Mouse (Mus musculus) megakaryocyte, embryonic 14.5 days (primary cell): ENCODE data around the gene Coa7. TPM values are rescaled to one million over a fixed set of nuclear protein-coding genes. Genes with fewer than 3 reads are reported as not detected.

Experiments
- H3K27me3 ChIP-seq: replicated peaks from 2 replicates; pipeline ENCODE3; 2012; ENCODE audit warnings: inconsistent platforms
- H3K36me3 ChIP-seq: replicated peaks from 2 replicates; pipeline ENCODE3; 2012; ENCODE audit warnings: low read length, inconsistent platforms, mixed read lengths
- H3K4me1 ChIP-seq: 2 replicates; pipeline ENCODE4 v1.6.1; 2012; ENCODE audit warnings: inconsistent platforms
- H3K4me3 ChIP-seq: replicated peaks from 2 replicates; pipeline ENCODE3; 2012; ENCODE audit warnings: moderate library complexity, mild to moderate bottlenecking, inconsistent platforms
- H3K9me3 ChIP-seq: 2 replicates; pipeline ENCODE4 v1.6.1; 2012; ENCODE audit warnings: inconsistent platforms
- FLI1 ChIP-seq: IDR thresholded peaks from 2 replicates; pipeline ENCODE4 v1.6.1; 2012; ENCODE audit warnings: low read length, inconsistent platforms, mixed read lengths
- GATA1 ChIP-seq: IDR thresholded peaks from 3 replicates; pipeline ENCODE4 v1.6.1; 2012; ENCODE audit warnings: mixed read lengths, low read length, inconsistent platforms, borderline replicate concordance
- polyA plus RNA-seq: library from polyadenylated mRNA; stranded (reverse); fragments of >175 nt; gene quantifications from 2 replicates; pipeline ENCODE4 v1.2.3, GENCODE M21; 2012; ENCODE audit warnings: low replicate concordance; ENCODE audit not compliant: insufficient read depth

Gene Coa7
- polyA plus RNA-seq, 1 experiment: 5.0 TPM

DNA sequence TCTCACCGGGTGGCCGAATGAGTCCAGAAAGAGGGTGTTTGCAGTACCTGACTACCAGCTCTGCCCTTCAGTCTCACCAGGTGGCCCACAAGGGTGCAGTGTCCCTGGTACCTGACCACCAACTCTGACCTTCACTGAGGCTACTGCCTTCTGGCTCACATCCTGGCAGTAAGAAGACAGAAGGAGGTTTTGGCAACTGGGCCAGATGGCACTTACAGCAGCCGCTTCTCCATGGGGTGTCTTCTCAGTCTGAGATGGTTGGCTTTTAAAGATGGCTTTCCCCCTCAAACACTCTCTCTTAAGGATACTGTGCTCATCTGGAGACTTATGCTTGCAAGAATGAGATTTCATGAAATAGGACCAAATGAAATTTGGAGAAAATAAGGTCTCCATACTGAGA is 51.5 kb downstream of the Coa7 start:
- TF ChIP-seq FLI1 (no peak), GATA1 (no peak)
- peaks cover 65% of the 10 kb centered on the region for H3K27me3 ChIP-seq
- no peak overlapping the region for H3K4me3 ChIP-seq
- no peaks in the 10 kb centered on the region for H3K36me3 ChIP-seq
- no peaks in the 10 kb centered on the region; the same call in 1 of the 2 replicates for H3K9me3 ChIP-seq
- H3K4me1 ChIP-seq: peaks cover 62% of the 10 kb centered on the region

DNA sequence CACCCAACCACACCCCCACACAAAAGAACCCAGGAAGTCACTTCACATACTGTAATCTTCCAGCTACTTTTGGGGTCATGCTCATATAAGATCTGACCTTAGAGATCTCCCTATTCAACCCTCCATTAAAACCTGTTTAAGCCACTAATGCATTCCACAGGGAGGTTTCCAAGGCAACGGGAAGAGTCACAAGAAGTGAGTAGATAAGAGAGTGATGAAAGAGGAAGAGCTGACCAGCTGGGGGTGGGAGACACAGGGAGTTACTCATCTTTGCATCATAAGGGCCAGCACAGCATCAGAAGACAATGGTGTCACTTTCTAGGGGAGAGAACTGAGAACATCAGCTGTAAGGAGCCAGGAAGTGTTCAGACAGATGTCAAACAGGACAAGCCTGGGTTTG is 52.2 kb downstream of the Coa7 start:
- TF ChIP-seq GATA1: no peak
- TF ChIP-seq FLI1: no peak
- Histone ChIP-seq H3K4me3 (peak overlapping the region; percentile 7), H3K27me3 (peaks cover 71% of the 10 kb centered on the region), H3K36me3 (no peaks in the 10 kb centered on the region), H3K9me3 (no peaks in the 10 kb centered on the region; the same call in 1 of the 2 replicates), H3K4me1 (peaks cover 62% of the 10 kb centered on the region)

DNA sequence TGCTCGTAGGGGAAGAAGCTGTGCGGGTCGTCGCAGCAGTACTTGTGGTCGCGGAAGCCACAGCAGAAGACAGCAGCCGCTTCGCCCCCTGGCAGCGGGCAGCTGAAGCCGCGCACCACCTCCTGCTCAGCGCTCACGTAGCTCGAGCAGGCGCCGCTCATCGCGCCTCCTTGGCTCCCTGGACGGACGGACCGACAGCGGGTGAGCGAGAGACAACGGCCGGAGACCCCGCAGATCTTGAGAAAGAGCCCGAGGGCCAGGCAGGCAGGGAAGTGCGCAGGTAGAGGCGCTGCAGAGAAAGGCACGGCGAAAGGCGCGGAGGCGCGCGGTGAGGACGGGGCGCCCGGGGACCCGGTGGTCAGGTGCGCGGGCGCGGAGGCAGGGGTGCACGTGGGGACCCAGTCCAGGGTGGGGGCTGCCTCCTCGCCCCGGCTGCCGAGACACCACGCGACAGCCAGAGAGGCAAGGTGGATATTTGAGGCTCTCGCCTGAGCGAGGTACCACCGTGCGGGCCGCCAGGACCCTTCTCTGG is 55.3 kb downstream of the Coa7 start, which contains the start of gene Shisal2a:
Gene Shisal2a, minus strand, starts transcription at position 167 of the 532 bp plus-strand sequence.
- TF ChIP-seq GATA1 (no peak), FLI1 (no peak)
- Histone ChIP-seq H3K36me3 (no peaks in the 10 kb centered on the region), H3K4me1 (peaks cover 76% of the 10 kb centered on the region), H3K27me3 (peaks cover 75% of the 10 kb centered on the region), H3K4me3 (peak within 1 kb of the TSS; percentile 90), H3K9me3 (no peaks in the 10 kb centered on the region; the same call in 1 of the 2 replicates)

DNA sequence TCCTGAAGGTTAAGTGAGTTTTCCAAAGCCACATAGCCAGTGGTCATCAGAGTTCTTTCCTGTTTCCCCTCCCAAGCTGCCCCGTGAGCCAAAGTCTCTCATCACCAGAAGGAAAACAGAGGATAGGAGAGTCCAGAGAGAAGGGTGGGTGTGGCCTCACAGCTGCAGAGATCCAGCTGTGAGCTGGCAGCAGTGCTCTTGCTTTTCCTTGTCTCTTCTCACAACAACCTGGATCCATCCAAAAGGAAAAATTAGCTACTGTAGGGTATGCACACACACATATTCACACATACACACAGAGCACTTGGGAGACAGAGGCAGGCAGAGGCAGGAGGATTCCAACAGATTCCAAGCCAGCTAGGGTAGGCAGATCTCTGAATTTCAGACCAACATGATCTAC is 58.1 kb downstream of the Coa7 start:
- TF ChIP-seq GATA1 (no peak), FLI1 (no peak)
- H3K9me3 ChIP-seq: no peaks in the 10 kb centered on the region; the same call in 1 of the 2 replicates
- no peak overlapping the region for H3K4me3 ChIP-seq
- peaks cover 68% of the 10 kb centered on the region for H3K4me1 ChIP-seq
- H3K27me3 ChIP-seq: peaks cover 59% of the 10 kb centered on the region
- H3K36me3 ChIP-seq: no peaks in the 10 kb centered on the region

DNA sequence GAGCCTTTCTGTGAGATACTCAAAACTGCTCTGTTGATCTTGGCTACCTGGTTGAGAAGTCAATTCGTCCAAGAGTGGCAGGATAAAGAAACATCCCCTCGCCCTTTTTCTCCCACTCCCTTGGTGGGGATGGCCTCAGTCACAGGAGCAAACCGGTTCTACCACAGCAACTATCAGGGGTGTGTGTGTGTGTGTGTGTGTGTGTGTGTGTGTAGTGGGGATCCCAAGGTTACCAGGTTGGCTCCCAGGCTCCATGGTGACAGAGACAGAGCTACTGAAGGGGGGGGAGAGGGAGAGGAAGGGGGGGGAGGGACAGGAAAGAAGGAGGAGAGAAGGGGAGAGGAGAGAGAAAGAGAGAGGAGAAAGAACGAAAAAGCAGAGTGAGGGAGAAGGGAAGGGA is 59.2 kb downstream of the Coa7 start:
- H3K4me1 ChIP-seq: peaks cover 75% of the 10 kb centered on the region

DNA sequence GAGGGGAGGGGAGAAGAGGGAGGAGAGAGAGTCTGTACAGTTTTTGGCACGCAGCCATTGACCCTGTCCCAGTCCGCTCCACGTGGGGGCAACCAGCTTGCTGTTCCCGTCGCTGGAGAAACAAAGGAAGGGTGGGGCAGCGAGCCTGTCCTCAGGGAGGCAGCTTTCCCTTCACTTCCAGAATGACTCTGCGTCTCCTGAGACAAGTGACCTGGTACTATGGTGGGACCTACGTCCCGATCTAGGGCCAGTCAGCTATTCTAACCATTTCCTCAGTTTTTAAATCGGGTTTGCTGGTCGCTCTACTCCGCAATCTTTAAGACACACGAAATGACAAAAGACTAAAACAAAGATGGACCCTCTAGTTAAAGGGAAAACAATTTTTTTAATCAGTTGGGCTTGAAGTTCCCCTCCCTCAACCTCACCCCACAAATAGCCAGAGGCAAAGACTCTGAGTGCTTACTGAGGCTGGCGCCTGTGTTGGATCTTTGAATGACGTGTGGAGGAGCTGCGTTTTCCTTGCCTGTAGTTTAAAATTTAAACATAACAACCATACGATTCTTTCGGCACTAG is 59.8 kb downstream of the Coa7 start:
- no peaks in the 10 kb centered on the region; the same call in 1 of the 2 replicates for H3K9me3 ChIP-seq
- peaks cover 75% of the 10 kb centered on the region for H3K4me1 ChIP-seq
- H3K4me3 ChIP-seq: peak overlapping the region; percentile 90
- peaks cover 43% of the 10 kb centered on the region for H3K27me3 ChIP-seq
- no peaks in the 10 kb centered on the region for H3K36me3 ChIP-seq
- no peak for TF ChIP-seq GATA1
- no peak for TF ChIP-seq FLI1

More for the DNA sequence above, 59.2 kb downstream of the Coa7 start:
- no peak for TF ChIP-seq FLI1
- no peak for TF ChIP-seq GATA1
- H3K27me3 ChIP-seq: peaks cover 50% of the 10 kb centered on the region
- no peaks in the 10 kb centered on the region for H3K36me3 ChIP-seq
- no peaks in the 10 kb centered on the region; the same call in 1 of the 2 replicates for H3K9me3 ChIP-seq
- peak overlapping the region; percentile 90 for H3K4me3 ChIP-seq

DNA sequence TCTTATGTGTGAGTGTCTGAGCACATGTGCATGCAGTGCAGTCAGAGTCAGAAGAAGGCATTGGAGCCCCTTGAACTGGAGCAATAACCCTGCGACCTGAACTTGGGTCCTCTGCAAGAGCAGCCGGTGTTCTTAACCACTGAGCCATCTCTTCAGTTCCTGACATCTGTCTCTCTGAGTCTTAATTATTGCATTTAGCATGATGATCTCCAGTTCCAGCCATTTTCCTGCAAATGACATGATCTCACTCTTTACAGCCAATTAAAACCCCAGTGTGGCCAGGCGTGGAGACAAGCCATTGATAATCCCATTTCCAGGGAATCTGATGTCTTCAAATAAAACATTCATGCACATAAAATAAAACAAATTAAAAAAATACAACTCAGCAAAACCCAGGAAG is 60.8 kb downstream of the Coa7 start:
- peaks cover 72% of the 10 kb centered on the region for H3K4me1 ChIP-seq
- TF ChIP-seq GATA1 (no peak), FLI1 (no peak)
- H3K36me3 ChIP-seq: no peaks in the 10 kb centered on the region
- no peaks in the 10 kb centered on the region; the same call in 1 of the 2 replicates for H3K9me3 ChIP-seq
- H3K27me3 ChIP-seq: peaks cover 33% of the 10 kb centered on the region
- H3K4me3 ChIP-seq: no peak overlapping the region

DNA sequence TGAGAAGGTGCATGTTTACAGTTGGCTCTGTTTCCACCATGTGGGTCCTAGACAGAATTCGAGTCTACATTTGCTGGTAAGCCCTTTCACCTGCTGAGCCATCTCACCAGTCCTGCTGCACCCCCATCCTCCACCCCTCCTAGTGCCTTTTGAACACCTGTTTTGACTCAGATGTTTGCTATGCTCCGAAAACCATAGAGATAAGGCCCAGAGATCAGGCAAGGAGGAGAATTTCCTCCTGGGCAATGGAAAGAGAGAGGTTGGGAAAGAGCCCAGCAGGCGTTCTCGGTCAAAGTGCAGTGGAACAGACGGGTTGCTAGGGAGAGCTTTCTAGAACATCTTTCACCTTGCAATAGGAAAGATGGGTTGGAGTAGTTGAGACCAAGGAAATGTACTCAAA is 63.2 kb downstream of the Coa7 start:
- Histone ChIP-seq H3K36me3 (peaks cover 7% of the 10 kb centered on the region), H3K4me3 (no peak overlapping the region), H3K4me1 (peaks cover 60% of the 10 kb centered on the region), H3K27me3 (peaks cover 10% of the 10 kb centered on the region), H3K9me3 (peaks cover 7% of the 10 kb centered on the region)
- TF ChIP-seq FLI1: no peak
- TF ChIP-seq GATA1: no peak

Other genes with a start within 250 kb of the Coa7 start
- gene Podn, start 231.7 kb upstream of the Coa7 start, polyA plus RNA-seq: not detected in 2 replicates
- 13.2 and 34.1 TPM in 2 replicates for gene Scp2, start 183.1 kb upstream of the Coa7 start, polyA plus RNA-seq
- 2.1 TPM in 1 of 2 replicates, not detected in the other for gene Echdc2, start 162.7 kb upstream of the Coa7 start, polyA plus RNA-seq
- gene Zyg11a, start 110.1 kb upstream of the Coa7 start, polyA plus RNA-seq: not detected in 2 replicates
- 0.37 and 0.89 TPM in 2 replicates for gene Zyg11b, start 27.0 kb upstream of the Coa7 start, polyA plus RNA-seq
- not detected in 2 replicates for gene Shisal2a, start 55.2 kb downstream of the Coa7 start, polyA plus RNA-seq
- gene Gpx7, start 78.8 kb downstream of the Coa7 start, polyA plus RNA-seq: 0.07 TPM in 1 of 2 replicates, not detected in the other
- 2.8 and 10.1 TPM in 2 replicates for gene Tut4, start 131.3 kb downstream of the Coa7 start, polyA plus RNA-seq